Mouse (Mus musculus): ENCODE data around the gene Fto. TPM values are rescaled to one million over a fixed set of nuclear protein-coding genes. Genes with fewer than 3 reads are reported as not detected.
A peak's percentile ranks its signal among the peaks of the same experiment; 100 is the strongest.

The Fto gene
- total RNA-seq, 2 experiments from 2014 or later = 69.8 to 77.5 TPM

DNA sequence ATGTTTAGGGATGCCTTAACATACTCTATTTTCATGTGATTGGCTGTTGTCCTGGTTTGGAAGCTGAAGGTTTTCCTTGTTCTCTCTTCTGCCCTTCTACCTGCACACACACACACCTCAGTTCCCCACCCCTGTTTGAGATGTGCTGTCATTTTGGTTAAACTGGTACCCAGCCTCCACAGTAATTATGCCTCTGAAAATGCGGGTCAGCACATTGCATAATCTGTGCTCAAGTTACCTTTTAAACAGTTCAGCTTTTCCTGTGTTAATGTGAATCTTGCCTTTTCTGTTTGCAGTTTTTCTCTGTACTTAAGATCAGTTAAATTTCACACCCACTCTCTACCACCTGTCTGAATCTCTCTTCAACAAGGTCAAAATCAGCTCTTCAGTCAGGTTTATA is 113.2 kb downstream of the Fto start:
- intact Hi-C loops (cut with DNase I) = no loop called here
- DNase-seq = no peak

GRCm38 (mm10) chr8:91430333-91430940 is 117.1 kb downstream of the Fto start:
- no peak for DNase-seq
- intact Hi-C loops (cut with DNase I) = no loop called here

GRCm38 (mm10) chr8:91436036-91436435 is 122.7 kb downstream of the Fto start:
- DNase-seq = no peak
- intact Hi-C loops (cut with DNase I) = no loop called here

DNA sequence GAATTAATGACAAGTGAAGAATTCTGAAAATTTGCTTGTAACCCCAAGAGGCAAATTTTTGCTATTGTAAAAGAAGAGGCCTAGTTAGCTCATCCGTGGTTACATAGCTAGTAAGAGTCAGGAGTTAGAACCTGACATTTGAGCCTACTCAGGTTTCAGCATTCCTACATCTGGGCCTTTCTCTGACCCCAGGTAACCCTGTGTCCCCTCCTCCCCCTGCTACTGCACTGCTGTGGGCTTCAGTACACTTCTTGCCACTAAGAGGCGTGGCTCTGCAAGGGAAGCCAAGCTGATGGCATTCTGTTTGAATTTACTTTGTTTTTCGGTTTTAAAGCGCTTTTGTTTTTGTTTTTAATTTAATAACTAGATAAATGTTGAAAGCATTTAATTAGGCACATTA is 130.6 kb downstream of the Fto start:
- DNase-seq = no peak
- intact Hi-C loops (cut with DNase I) = no loop called here

DNA sequence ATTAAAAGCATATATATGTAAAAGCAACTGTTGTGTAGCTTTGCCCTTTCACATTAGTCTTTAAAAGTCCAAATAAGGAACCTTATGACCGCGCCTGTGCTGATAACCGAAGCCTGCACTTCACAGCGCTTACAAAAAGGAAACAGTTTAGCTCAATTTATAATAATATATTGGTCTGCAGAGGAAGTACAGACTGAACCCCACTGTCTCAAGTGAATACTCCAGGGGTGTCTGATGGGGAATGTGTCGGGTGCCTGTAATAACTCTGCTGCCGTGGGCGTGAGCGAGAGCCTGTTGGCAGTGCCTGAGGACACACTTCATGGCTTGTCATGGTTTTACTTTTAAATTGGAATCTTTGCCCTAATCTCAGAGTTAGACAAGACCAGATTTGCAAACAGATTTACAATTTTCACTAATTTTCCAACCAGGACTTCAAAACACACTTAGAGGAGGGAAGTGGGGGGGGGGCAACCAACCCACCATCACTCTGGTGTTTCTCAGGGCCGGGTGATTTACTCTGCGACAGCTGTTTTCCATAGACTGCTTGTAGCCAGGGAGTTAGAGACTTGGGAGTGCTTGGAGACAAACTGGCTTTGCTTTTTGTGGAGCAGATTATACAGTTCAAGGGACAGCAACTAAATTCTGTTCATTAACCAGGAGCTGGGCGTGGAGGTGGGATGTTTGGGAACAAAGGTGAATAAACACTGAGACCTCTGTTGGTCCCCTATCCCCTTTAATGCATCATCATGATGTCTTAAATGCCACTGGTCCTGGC is 131.5 kb downstream of the Fto start:
- no peak for DNase-seq
- intact Hi-C loops (cut with DNase I) = no loop called here

DNA sequence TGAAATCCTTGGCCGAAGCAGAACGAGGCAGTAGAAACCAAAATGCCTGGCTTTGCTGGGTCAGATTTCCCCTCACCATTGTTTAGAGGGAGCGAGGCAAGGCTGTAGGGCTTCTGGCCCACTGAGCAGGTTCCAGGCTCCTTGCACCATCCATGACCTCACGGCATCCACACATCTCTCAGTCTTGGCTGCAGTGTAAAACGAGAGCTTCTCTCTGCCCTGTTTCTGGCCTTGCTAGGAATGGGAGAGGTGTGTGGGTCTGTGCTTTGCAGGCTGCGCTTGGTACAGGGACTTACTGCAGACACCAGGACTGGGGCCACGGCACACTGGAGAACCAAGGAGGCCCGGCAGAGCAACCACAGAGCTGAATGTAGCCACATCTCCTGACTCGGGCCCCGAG is 132.2 kb downstream of the Fto start:
- peak; percentile 16 to 38 for DNase-seq
- intact Hi-C loops (cut with DNase I) = no loop called here

GRCm38 (mm10) chr8:91446008-91446407 is 132.7 kb downstream of the Fto start:
- DNase-seq = no peak
- intact Hi-C loops (cut with DNase I) = no loop called here

GRCm38 (mm10) chr8:91448667-91449329 is 135.5 kb downstream of the Fto start:
- DNase-seq = no peak
- intact Hi-C loops (cut with DNase I) = no loop called here

GRCm38 (mm10) chr8:91454926-91455325 is 141.6 kb downstream of the Fto start:
- DNase-seq = no peak
- intact Hi-C loops (cut with DNase I) = no loop called here

GRCm38 (mm10) chr8:91455591-91455990 is 142.3 kb downstream of the Fto start:
- DNase-seq = no peak
- intact Hi-C loops (cut with DNase I) = no loop called here

GRCm38 (mm10) chr8:91458016-91458415 is 144.7 kb downstream of the Fto start:
- DNase-seq = no peak
- intact Hi-C loops (cut with DNase I) = no loop called here

- no peak for DNase-seq
- intact Hi-C loops (cut with DNase I) = no loop called here
These were observed 147.6 kb downstream of the Fto start for GRCm38 (mm10) chr8:91460965-91461364.

DNA sequence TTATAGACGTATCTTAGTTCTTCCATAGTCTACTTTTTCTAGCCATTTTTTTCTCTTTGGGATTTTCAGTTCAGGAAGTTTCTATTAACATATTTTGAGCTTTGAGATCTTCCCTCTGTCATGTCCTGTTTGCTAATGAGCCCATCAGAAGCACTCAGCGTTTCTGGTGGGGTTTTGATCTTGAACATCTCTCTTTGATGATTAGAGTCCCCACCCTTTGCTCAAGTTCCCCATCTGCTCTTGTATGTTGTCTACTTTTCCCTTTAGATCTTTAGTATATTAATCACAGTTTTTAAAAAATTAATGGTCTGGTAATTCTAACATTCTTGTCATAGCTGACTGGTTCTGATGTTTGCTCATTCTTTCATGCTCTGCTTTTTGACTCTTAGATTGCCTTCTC is 150.4 kb downstream of the Fto start:
- no peak for DNase-seq
- intact Hi-C loops (cut with DNase I) = no loop called here

- intact Hi-C loops (cut with DNase I) = no loop called here
- DNase-seq = no peak
These were observed 154.1 kb downstream of the Fto start for GRCm38 (mm10) chr8:91467463-91467862.

- intact Hi-C loops (cut with DNase I) = no loop called here
- no peak for DNase-seq
These were observed 154.7 kb downstream of the Fto start for GRCm38 (mm10) chr8:91467881-91468534.

DNA sequence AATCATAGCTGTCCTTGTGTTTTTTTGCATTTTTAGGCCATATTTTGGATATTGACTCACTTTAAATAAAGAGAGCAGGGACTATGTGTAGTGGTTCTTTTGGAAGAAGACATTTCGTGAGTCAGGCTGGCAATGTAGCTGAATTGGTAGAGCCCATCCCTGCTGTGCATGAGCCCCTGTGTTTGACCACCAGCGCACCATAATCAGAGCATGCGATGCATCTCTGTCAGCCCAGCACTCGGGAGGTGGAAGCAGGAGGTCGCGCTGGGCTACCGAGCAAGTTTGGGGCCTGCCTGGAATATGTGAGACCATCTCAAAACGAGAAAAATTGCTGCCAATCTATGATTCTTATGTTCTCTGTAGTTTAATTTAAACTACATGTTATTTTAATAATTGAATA is 156.1 kb downstream of the Fto start:
- DNase-seq = no peak
- intact Hi-C loops (cut with DNase I) = no loop called here

DNA sequence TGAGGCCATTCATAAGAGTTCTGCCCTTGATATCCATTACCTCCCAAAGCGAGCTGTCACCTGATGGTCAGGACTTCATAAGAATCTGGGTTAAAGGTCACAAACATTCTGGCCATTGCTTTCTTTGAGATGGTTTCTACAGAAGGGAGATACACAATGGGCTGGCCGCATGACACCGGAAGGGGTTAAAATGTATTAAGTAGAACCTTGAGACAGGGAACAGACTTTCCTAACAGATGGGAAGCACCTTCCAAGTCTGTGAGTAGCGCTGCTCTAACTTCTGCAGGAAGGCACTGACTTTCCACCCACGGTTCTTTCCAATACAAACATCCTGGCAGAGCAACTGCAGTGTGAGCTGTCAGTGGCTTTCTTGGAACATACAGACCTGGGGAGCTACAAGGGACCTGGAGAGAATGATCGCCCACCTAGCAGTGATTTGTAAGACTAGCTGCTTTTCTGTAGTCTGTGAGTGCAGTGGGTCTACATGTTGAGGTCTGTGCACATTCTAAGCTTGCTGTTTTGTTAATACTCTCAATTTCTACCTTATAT is 161.5 kb downstream of the Fto start:
- no peak for DNase-seq
- intact Hi-C loops (cut with DNase I) = no loop called here

GRCm38 (mm10) chr8:91476988-91477387 is 163.7 kb downstream of the Fto start:
- intact Hi-C loops (cut with DNase I) = no loop called here

DNA sequence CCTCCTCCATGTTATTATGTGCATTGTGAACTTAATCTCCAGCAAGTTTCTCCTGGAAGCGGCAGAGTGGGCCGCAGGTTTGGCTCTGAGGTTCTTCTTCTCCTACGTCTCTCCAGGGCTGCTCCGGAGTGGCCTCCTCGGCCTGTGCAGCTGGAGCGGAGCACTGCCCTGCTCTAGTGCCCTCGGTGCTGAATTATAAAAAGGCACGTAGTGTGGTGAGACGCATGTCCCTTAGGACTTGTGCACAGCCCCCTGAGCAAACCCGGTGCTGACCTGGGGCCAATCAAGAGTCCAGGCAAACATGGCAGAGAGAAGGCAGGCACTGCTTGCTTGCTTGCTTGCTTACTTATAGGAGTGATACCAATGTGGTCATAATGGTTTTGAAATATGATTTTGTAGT is 164.1 kb downstream of the Fto start:
- intact Hi-C loops (cut with DNase I) = no loop called here
- DNase-seq = no peak

More at GRCm38 (mm10) chr8:91476988-91477387, 163.7 kb downstream of the Fto start:
- no peak for DNase-seq

DNA sequence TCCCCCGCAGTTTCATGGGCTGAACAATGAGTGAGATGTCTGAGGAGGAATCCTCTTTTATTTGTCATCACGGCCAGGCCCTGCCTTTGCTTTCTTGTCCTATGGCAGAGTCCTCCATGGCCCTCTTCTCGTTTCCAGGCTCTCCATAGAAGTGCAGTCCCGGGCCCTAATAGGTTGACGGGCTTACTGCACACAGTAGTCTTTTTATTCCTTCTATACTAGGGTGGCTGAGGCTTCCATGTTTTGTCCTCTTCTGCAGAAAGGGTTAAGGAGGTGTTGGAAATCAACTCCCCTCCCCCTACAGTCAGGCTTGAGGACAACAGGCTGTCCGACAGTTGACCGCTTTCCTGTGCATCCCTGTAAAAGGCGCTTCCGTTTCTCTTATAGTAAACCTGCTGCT is 169.2 kb downstream of the Fto start:
- no peak for DNase-seq
- intact Hi-C loops (cut with DNase I) = no loop called here

- intact Hi-C loops (cut with DNase I) = loop anchor here (5.0 kb wide), 2 partner anchors 109 to 311 kb away; no protein-coding TSS in a partner anchor
These were observed 173.1 kb downstream of the Fto start for GRCm38 (mm10) chr8:91486394-91486793.

More at GRCm38 (mm10) chr8:91486394-91486793, 173.1 kb downstream of the Fto start:
- DNase-seq = no peak

Measured in gastrocnemius, postnatal 36 days (tissue).